Comparison of ENCODE assay signal across 11 mouse cellular contexts in the genomic region with DNA sequence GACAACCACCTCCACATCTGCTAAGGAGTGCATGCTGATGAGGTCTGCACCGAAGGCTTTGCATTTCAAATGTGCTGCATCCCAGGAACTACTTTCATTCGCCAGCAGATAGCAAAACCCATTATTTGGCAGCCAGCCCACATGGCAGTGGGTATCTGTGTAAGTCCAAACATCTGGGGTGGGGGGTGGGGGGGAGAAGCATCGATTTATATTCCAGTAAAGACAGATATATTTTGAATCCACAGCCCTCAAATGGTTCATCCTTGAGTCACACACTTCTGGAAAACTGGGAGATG. TPM values are rescaled to one million over a fixed set of nuclear protein-coding genes. Genes with fewer than 3 reads are reported as not detected.
DNase-seq lines count a peak whose midpoint lies in the region; ATAC-seq lines count a peak whose summit lies in the region.
"Had no signal": no experiment of that assay in that cellular context is flagged by ENCODE, and none has a peak within 500 bp of the region (broad histone marks: within the 10 kb centered on the region; RNA-seq: fewer than 3 reads in every experiment).

No protein-coding gene starts in this region.

- ATAC-seq in heart, embryonic 14.5 days (ENCODE audit: insufficient number of reproducible peaks, insufficient read depth, low FRiP score, low read depth) = no peak
- peak; percentile 17; the same call in 1 of the 2 replicates for ATAC-seq in lung, embryonic 16.5 days (ENCODE audit: low read depth)
- no peak for ATAC-seq in intestine, embryonic 15.5 days
- no peak for ATAC-seq in stomach, embryonic 14.5 days (ENCODE audit: insufficient number of reproducible peaks, insufficient read depth, low FRiP score, low read depth)

- no peak overlapping the region for H3K4me3 ChIP-seq in heart, embryonic 14.5 days (ENCODE audit: control insufficient read depth in 1 of 2, insufficient read depth in 1 of 2, low read depth in 1 of 2, low read length in 2 of 2)
- H3K4me3 ChIP-seq in lung, embryonic 16.5 days (ENCODE audit: low read length) = peak overlapping the region; percentile 29
- no peak overlapping the region for H3K4me3 ChIP-seq in intestine, embryonic 15.5 days (replicated peaks)
- H3K4me3 ChIP-seq in stomach, embryonic 14.5 days (ENCODE audit: low read depth, low read length) = no peak overlapping the region

- WGBS in heart, embryonic 14.5 days = 21% methylated on average over 3 of the region's 3 CpGs
- 20% methylated on average over 3 of the region's 3 CpGs for WGBS in lung, embryonic 16.5 days
- WGBS in intestine, embryonic 15.5 days = 26% methylated on average over 3 of the region's 3 CpGs
- WGBS in stomach, embryonic 14.5 days = 30% methylated on average over 3 of the region's 3 CpGs

- no peak overlapping the region for H3K9ac ChIP-seq in heart, embryonic 14.5 days (ENCODE audit: low read length)
- H3K9ac ChIP-seq in lung, embryonic 16.5 days (ENCODE audit: low read length) = no peak overlapping the region
- H3K9ac ChIP-seq in intestine, embryonic 15.5 days = no peak overlapping the region
- H3K9ac ChIP-seq in stomach, embryonic 14.5 days (replicated peaks; ENCODE audit: low read depth, low read length) = no peak overlapping the region

- DNase-seq in heart, adult 18-20 months = no peak
- DNase-seq in lung, adult 18-20 months = no peak
- DNase-seq in ovary, adult 18-20 months (ENCODE audit: low spot score) = no peak
- DNase-seq in thymus, postnatal 0 days (ENCODE audit: low spot score) = no peak
- DNase-seq: cerebellum, adult 8-10 months; kidney, adult 18-20 months; thymus, postnatal 4 days had no signal

- no peaks in the 10 kb centered on the region for H3K36me3 ChIP-seq in heart, embryonic 14.5 days (ENCODE audit: control insufficient read depth, insufficient read depth, low read length)
- H3K36me3 ChIP-seq in lung, embryonic 16.5 days (ENCODE audit: control insufficient read depth, insufficient read depth, low read length) = no peaks in the 10 kb centered on the region
- no peaks in the 10 kb centered on the region for H3K36me3 ChIP-seq in intestine, embryonic 15.5 days
- H3K36me3 ChIP-seq in stomach, embryonic 14.5 days (ENCODE audit: control insufficient read depth, insufficient read depth, low read length) = no peaks in the 10 kb centered on the region

- no peaks in the 10 kb centered on the region for H3K9me3 ChIP-seq in heart, embryonic 14.5 days (ENCODE audit: control insufficient read depth, low read length)
- no peaks in the 10 kb centered on the region for H3K9me3 ChIP-seq in lung, embryonic 16.5 days (ENCODE audit: control insufficient read depth, low read length)
- no peaks in the 10 kb centered on the region for H3K9me3 ChIP-seq in intestine, embryonic 15.5 days
- H3K9me3 ChIP-seq in stomach, embryonic 14.5 days (ENCODE audit: control insufficient read depth, low read depth, low read length) = no peaks in the 10 kb centered on the region

- H3K27me3 ChIP-seq in heart, embryonic 14.5 days (ENCODE audit: control insufficient read depth, insufficient read depth, low read length) = no peaks in the 10 kb centered on the region
- H3K27me3 ChIP-seq in lung, embryonic 16.5 days (ENCODE audit: control insufficient read depth, insufficient read depth, low read depth, low read length) = no peaks in the 10 kb centered on the region
- H3K27me3 ChIP-seq in intestine, embryonic 15.5 days (replicated peaks) = no peaks in the 10 kb centered on the region
- H3K27me3 ChIP-seq in stomach, embryonic 14.5 days (ENCODE audit: control insufficient read depth, insufficient read depth, low read length) = no peaks in the 10 kb centered on the region

- H3K4me1 ChIP-seq in heart, embryonic 14.5 days (ENCODE audit: control insufficient read depth in 2 of 2, insufficient read depth in 2 of 2, low read length in 2 of 2) = peaks cover 12 to 17% of the 10 kb centered on the region in 2 experiments
- 0 out of 2 replicates have a peak, but pooled peaks cover 2% of the 10 kb centered on the region for H3K4me1 ChIP-seq in lung, embryonic 16.5 days (replicated peaks; ENCODE audit: control insufficient read depth, insufficient read depth, low read length)
- no peaks in the 10 kb centered on the region for H3K4me1 ChIP-seq in intestine, embryonic 15.5 days (replicated peaks)
- H3K4me1 ChIP-seq in stomach, embryonic 14.5 days (ENCODE audit: control insufficient read depth, insufficient read depth, low read length) = no peaks in the 10 kb centered on the region

- no peak overlapping the region for H3K27ac ChIP-seq in heart, embryonic 14.5 days (replicated peaks in 1 of 2; ENCODE audit: control insufficient read depth in 1 of 2, insufficient read depth in 1 of 2, low read depth in 2 of 2, low read length in 2 of 2)
- no peak overlapping the region for H3K27ac ChIP-seq in lung, embryonic 16.5 days (ENCODE audit: low read length)
- no peak overlapping the region for H3K27ac ChIP-seq in intestine, embryonic 15.5 days
- no peak overlapping the region for H3K27ac ChIP-seq in stomach, embryonic 14.5 days (ENCODE audit: low read length)

- peak overlapping the region; percentile 42 for H3K4me2 ChIP-seq in heart, embryonic 14.5 days (ENCODE audit: low read length)
- H3K4me2 ChIP-seq in lung, embryonic 16.5 days (ENCODE audit: low read depth, low read length) = peak overlapping the region; percentile 44
- H3K4me2 ChIP-seq in intestine, embryonic 15.5 days (replicated peaks) = peak overlapping the region; percentile 37; the same call in 1 of the 2 replicates
- 0 out of 2 replicates have a peak overlapping the region, but pooled peaks have one; percentile 8 for H3K4me2 ChIP-seq in stomach, embryonic 14.5 days (replicated peaks; ENCODE audit: low read depth, low read length)

RNA-seq across cellular contexts. Expression of gene Ly75, which starts 27.8 kb away (rescaled TPM):
- 1.6 and 1.8 TPM in 2 replicates for polyA plus RNA-seq in heart, embryonic 14.5 days (2014; fragmentation: Nextera tagmentation; extraction: Ambion mirVana)
- 1 to 10 TPM; 1.1 to 1.6 TPM for total RNA-seq in heart, adult 18-20 months (2021)
- polyA plus RNA-seq in lung, embryonic 16.5 days (2015; fragmentation: Nextera tagmentation; extraction: Ambion mirVana) = 1.9 and 2.4 TPM in 2 replicates
- 1.1 TPM in 2 replicates for polyA plus RNA-seq in intestine, embryonic 15.5 days (2015; fragmentation: Nextera tagmentation; extraction: Ambion mirVana)
- polyA plus RNA-seq in stomach, embryonic 14.5 days (2014; fragmentation: Nextera tagmentation; extraction: Ambion mirVana) = 1.0 and 1.5 TPM in 2 replicates
- 23.6 and 24.5 TPM in 2 replicates for polyA plus RNA-seq in thymus, postnatal 0 days (2015; fragmentation: Nextera tagmentation; extraction: Ambion mirVana)
